Mouse (Mus musculus): ENCODE data around the gene H2-D1.

- TF ChIP-seq CTCF (IDR thresholded peaks at IDR 0.05) (peak; percentile 95), EP300 (IDR thresholded peaks at IDR 0.05) (peak; percentile 46; the same call in 1 of the 2 replicates)
Observed at GRCm38 (mm10) chr17:35257824-35258491, 4.6 kb upstream of the H2-D1 start.
